Mouse (Mus musculus) C2C12 (cell line): Measurements from ENCODE around the gene Gng7.

Experiments used
- CTCF ChIP-seq: IDR thresholded peaks from one replicate; pipeline ENCODE4 v1.5.1; 2011; ENCODE audit not compliant: control insufficient read depth, insufficient read depth, insufficient read length
- MYOD1 ChIP-seq: IDR thresholded peaks from one replicate; pipeline ENCODE4 v1.6.1; 2011; ENCODE audit warnings: low read depth; ENCODE audit not compliant: control insufficient read depth, insufficient read length

DNA sequence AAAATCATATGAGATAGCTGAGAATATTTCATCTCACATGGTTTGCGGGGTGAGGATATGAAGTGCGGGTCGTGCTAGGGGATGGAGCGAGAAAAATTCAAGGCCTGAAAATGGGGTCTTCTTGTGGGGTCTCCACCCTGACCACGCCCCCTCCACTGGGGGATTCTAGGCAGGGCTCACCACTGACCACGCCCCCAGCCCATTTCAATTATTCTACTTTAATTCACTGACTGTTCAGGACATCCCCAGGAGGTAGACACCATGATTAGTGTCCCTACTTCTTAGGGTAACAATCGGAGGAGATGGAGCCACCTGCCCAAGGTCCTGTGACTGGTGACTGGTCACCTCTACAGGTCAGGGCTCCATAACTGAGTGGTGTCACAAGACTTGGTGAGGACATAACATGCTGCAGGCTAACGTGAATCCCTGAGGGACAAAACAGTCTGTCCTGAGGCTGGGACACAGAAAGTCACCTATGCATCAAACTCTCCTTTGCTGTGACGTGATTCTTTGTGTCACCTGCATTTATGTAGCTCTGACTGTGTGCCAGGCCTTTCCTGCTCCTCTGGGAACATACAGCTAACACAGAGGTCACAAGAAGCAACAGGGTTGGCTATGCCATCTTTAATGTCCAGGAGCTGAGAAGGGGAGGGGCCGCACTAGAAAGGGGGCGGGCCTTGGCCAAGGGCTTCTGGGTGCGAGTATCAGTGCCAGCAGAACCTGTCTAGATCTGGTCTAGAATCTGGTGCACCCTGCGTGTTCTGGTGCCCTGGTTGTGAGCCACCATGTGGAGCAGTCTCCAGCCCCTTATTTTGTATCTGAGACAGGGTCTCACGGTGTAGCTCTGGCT, 80.4 kb downstream of the Gng7 start:
- TF ChIP-seq CTCF (no peak), MYOD1 (no peak)
